Mouse (Mus musculus): Measurements from ENCODE around the gene Mrpl19. TPM values are rescaled to one million over a fixed set of nuclear protein-coding genes. Genes with fewer than 3 reads are reported as not detected.
A peak's percentile ranks its signal among the peaks of the same experiment; 100 is the strongest.

Gene Mrpl19
- 32.4 and 44.3 TPM in 2 replicates for polyA plus RNA-seq (2015; fragmentation: Nextera tagmentation; extraction: Ambion mirVana)

GRCm38 (mm10) chr6:81965296-81966067, at the start of gene Mrpl19:
TSS of gene Mrpl19 (minus strand) at chr6:81965958.
- Histone ChIP-seq H3K36me3 (ENCODE audit: control insufficient read depth, insufficient read depth, low read length) (peaks cover 16% of the 10 kb centered on the region; the same call in 1 of the 2 replicates), H3K27ac (ENCODE audit: low read length) (no peak within 1 kb of the TSS), H3K9ac (ENCODE audit: low read length) (peak within 1 kb of the TSS; percentile 76), H3K27me3 (ENCODE audit: control insufficient read depth, insufficient read depth, low read depth, low read length) (no peaks in the 10 kb centered on the region), H3K4me1 (replicated peaks; ENCODE audit: control insufficient read depth, insufficient read depth, low read length) (peaks cover 8% of the 10 kb centered on the region), H3K4me3 (ENCODE audit: low read length) (peak within 1 kb of the TSS; percentile 60), H3K4me2 (ENCODE audit: low read depth, low read length) (peak within 1 kb of the TSS; percentile 85), H3K9me3 (ENCODE audit: control insufficient read depth, low read length) (no peaks in the 10 kb centered on the region)
- ATAC-seq (ENCODE audit: low read depth) = peak; percentile 98
- WGBS = under 1% methylated on average over 44 of the region's 44 CpGs

- Histone ChIP-seq H3K9me3 (ENCODE audit: control insufficient read depth, low read length) (no peaks in the 10 kb centered on the region), H3K4me2 (ENCODE audit: low read depth, low read length) (no peak overlapping the region), H3K27me3 (ENCODE audit: control insufficient read depth, insufficient read depth, low read depth, low read length) (no peaks in the 10 kb centered on the region), H3K9ac (ENCODE audit: low read length) (no peak overlapping the region), H3K4me1 (replicated peaks; ENCODE audit: control insufficient read depth, insufficient read depth, low read length) (no peaks in the 10 kb centered on the region), H3K27ac (ENCODE audit: low read length) (no peak overlapping the region), H3K4me3 (ENCODE audit: low read length) (no peak overlapping the region), H3K36me3 (ENCODE audit: control insufficient read depth, insufficient read depth, low read length) (no peaks in the 10 kb centered on the region)
- WGBS = 66% methylated on average over 1 of the region's 1 CpGs
- no peak for ATAC-seq (ENCODE audit: low read depth)
Measured at GRCm38 (mm10) chr6:82012392-82012791, 46.6 kb upstream of the Mrpl19 start.

GRCm38 (mm10) chr6:81990049-81990810, 24.5 kb upstream of the Mrpl19 start:
- no peaks in the 10 kb centered on the region for H3K27me3 ChIP-seq (ENCODE audit: control insufficient read depth, insufficient read depth, low read depth, low read length)
- 0 out of 2 replicates have a peak overlapping the region, but pooled peaks have one; percentile 24 for H3K4me2 ChIP-seq (ENCODE audit: low read depth, low read length)
- peak; percentile 15; the same call in 1 of the 2 replicates for ATAC-seq (ENCODE audit: low read depth)
- 40% methylated on average over 20 of the region's 20 CpGs for WGBS
- H3K36me3 ChIP-seq (ENCODE audit: control insufficient read depth, insufficient read depth, low read length) = no peaks in the 10 kb centered on the region
- H3K4me1 ChIP-seq (replicated peaks; ENCODE audit: control insufficient read depth, insufficient read depth, low read length) = peaks cover 19% of the 10 kb centered on the region
- H3K9ac ChIP-seq (ENCODE audit: low read length) = peak overlapping the region; percentile 5
- no peak overlapping the region for H3K4me3 ChIP-seq (ENCODE audit: low read length)
- H3K9me3 ChIP-seq (ENCODE audit: control insufficient read depth, low read length) = no peaks in the 10 kb centered on the region
- peak overlapping the region; percentile 36 for H3K27ac ChIP-seq (ENCODE audit: low read length)

- Histone ChIP-seq H3K4me1 (replicated peaks; ENCODE audit: control insufficient read depth, insufficient read depth, low read length) (peaks cover 19% of the 10 kb centered on the region), H3K4me3 (ENCODE audit: low read length) (no peak overlapping the region), H3K9ac (ENCODE audit: low read length) (no peak overlapping the region), H3K4me2 (ENCODE audit: low read depth, low read length) (no peak overlapping the region), H3K9me3 (ENCODE audit: control insufficient read depth, low read length) (no peaks in the 10 kb centered on the region), H3K27ac (ENCODE audit: low read length) (no peak overlapping the region), H3K36me3 (ENCODE audit: control insufficient read depth, insufficient read depth, low read length) (no peaks in the 10 kb centered on the region), H3K27me3 (ENCODE audit: control insufficient read depth, insufficient read depth, low read depth, low read length) (no peaks in the 10 kb centered on the region)
- ATAC-seq (ENCODE audit: low read depth) = no peak
- WGBS = 94% methylated on average over 5 of the region's 5 CpGs
Measured at GRCm38 (mm10) chr6:81988341-81988740, 22.6 kb upstream of the Mrpl19 start.

- H3K4me3 ChIP-seq (ENCODE audit: low read length) = no peak overlapping the region
- H3K9me3 ChIP-seq (ENCODE audit: control insufficient read depth, low read length) = no peaks in the 10 kb centered on the region
- H3K9ac ChIP-seq (ENCODE audit: low read length) = peak overlapping the region; percentile 43
- no peaks in the 10 kb centered on the region for H3K27me3 ChIP-seq (ENCODE audit: control insufficient read depth, insufficient read depth, low read depth, low read length)
- no peak for ATAC-seq (ENCODE audit: low read depth)
- H3K4me1 ChIP-seq (replicated peaks; ENCODE audit: control insufficient read depth, insufficient read depth, low read length) = peaks cover 19% of the 10 kb centered on the region
- no peak overlapping the region for H3K4me2 ChIP-seq (ENCODE audit: low read depth, low read length)
- H3K36me3 ChIP-seq (ENCODE audit: control insufficient read depth, insufficient read depth, low read length) = no peaks in the 10 kb centered on the region
- WGBS = 61% methylated on average over 3 of the region's 3 CpGs
- H3K27ac ChIP-seq (ENCODE audit: low read length) = 0 out of 2 replicates have a peak overlapping the region, but pooled peaks have one; percentile 40
Measured at GRCm38 (mm10) chr6:81987580-81987979, 21.8 kb upstream of the Mrpl19 start.

GRCm38 (mm10) chr6:81987010-81987409, 21.3 kb upstream of the Mrpl19 start:
- no peaks in the 10 kb centered on the region for H3K27me3 ChIP-seq (ENCODE audit: control insufficient read depth, insufficient read depth, low read depth, low read length)
- no peak overlapping the region for H3K4me3 ChIP-seq (ENCODE audit: low read length)
- H3K4me1 ChIP-seq (replicated peaks; ENCODE audit: control insufficient read depth, insufficient read depth, low read length) = peaks cover 19% of the 10 kb centered on the region
- H3K9me3 ChIP-seq (ENCODE audit: control insufficient read depth, low read length) = 0 out of 2 replicates have a peak, but pooled peaks cover 4% of the 10 kb centered on the region
- H3K27ac ChIP-seq (ENCODE audit: low read length) = 0 out of 2 replicates have a peak overlapping the region, but pooled peaks have one; percentile 40
- ATAC-seq (ENCODE audit: low read depth) = peak; percentile 82
- WGBS = 0% methylated on average over 9 of the region's 9 CpGs
- no peak overlapping the region for H3K4me2 ChIP-seq (ENCODE audit: low read depth, low read length)
- peak overlapping the region; percentile 43 for H3K9ac ChIP-seq (ENCODE audit: low read length)
- no peaks in the 10 kb centered on the region for H3K36me3 ChIP-seq (ENCODE audit: control insufficient read depth, insufficient read depth, low read length)

- no peak overlapping the region for H3K4me2 ChIP-seq (ENCODE audit: low read depth, low read length)
- 0 out of 2 replicates have a peak, but pooled peaks cover 4% of the 10 kb centered on the region for H3K9me3 ChIP-seq (ENCODE audit: control insufficient read depth, low read length)
- H3K9ac ChIP-seq (ENCODE audit: low read length) = no peak overlapping the region
- H3K4me3 ChIP-seq (ENCODE audit: low read length) = no peak overlapping the region
- H3K27ac ChIP-seq (ENCODE audit: low read length) = no peak overlapping the region
- no peaks in the 10 kb centered on the region for H3K36me3 ChIP-seq (ENCODE audit: control insufficient read depth, insufficient read depth, low read length)
- peaks cover 19% of the 10 kb centered on the region for H3K4me1 ChIP-seq (replicated peaks; ENCODE audit: control insufficient read depth, insufficient read depth, low read length)
- WGBS = 27% methylated on average over 5 of the region's 5 CpGs
- no peaks in the 10 kb centered on the region for H3K27me3 ChIP-seq (ENCODE audit: control insufficient read depth, insufficient read depth, low read depth, low read length)
- no peak for ATAC-seq (ENCODE audit: low read depth)
Measured at GRCm38 (mm10) chr6:81986599-81986998, 20.8 kb upstream of the Mrpl19 start.

GRCm38 (mm10) chr6:81986171-81986570, 20.4 kb upstream of the Mrpl19 start:
- H3K27ac ChIP-seq (ENCODE audit: low read length) = no peak overlapping the region
- no peak overlapping the region for H3K4me2 ChIP-seq (ENCODE audit: low read depth, low read length)
- no peaks in the 10 kb centered on the region for H3K27me3 ChIP-seq (ENCODE audit: control insufficient read depth, insufficient read depth, low read depth, low read length)
- WGBS = 85% methylated on average over 8 of the region's 8 CpGs
- no peaks in the 10 kb centered on the region for H3K36me3 ChIP-seq (ENCODE audit: control insufficient read depth, insufficient read depth, low read length)
- no peak for ATAC-seq (ENCODE audit: low read depth)
- H3K9ac ChIP-seq (ENCODE audit: low read length) = no peak overlapping the region
- H3K9me3 ChIP-seq (ENCODE audit: control insufficient read depth, low read length) = 0 out of 2 replicates have a peak, but pooled peaks cover 4% of the 10 kb centered on the region
- H3K4me3 ChIP-seq (ENCODE audit: low read length) = no peak overlapping the region
- peaks cover 18% of the 10 kb centered on the region for H3K4me1 ChIP-seq (replicated peaks; ENCODE audit: control insufficient read depth, insufficient read depth, low read length)

- WGBS = 82% methylated on average over 4 of the region's 4 CpGs
- Histone ChIP-seq H3K9ac (ENCODE audit: low read length) (no peak overlapping the region), H3K4me2 (ENCODE audit: low read depth, low read length) (no peak overlapping the region), H3K36me3 (ENCODE audit: control insufficient read depth, insufficient read depth, low read length) (no peaks in the 10 kb centered on the region), H3K4me1 (replicated peaks; ENCODE audit: control insufficient read depth, insufficient read depth, low read length) (no peaks in the 10 kb centered on the region), H3K9me3 (ENCODE audit: control insufficient read depth, low read length) (0 out of 2 replicates have a peak, but pooled peaks cover 4% of the 10 kb centered on the region), H3K27ac (ENCODE audit: low read length) (no peak overlapping the region), H3K27me3 (ENCODE audit: control insufficient read depth, insufficient read depth, low read depth, low read length) (no peaks in the 10 kb centered on the region), H3K4me3 (ENCODE audit: low read length) (no peak overlapping the region)
- no peak for ATAC-seq (ENCODE audit: low read depth)
Measured at GRCm38 (mm10) chr6:81979286-81979685, 13.5 kb upstream of the Mrpl19 start.

Data from lung, embryonic 16.5 days (tissue).